Mouse (Mus musculus) cortical plate, adult 2 months (tissue): ENCODE measurements around the gene Mbd3l2.
"Not testable (repeated sequence)": the region's sequence is repeated elsewhere in the genome, so short reads cannot be mapped to it uniquely, and the experiment has no call there.

Source experiments
- CTCF ChIP-seq: fragments of 200-500 bp; IDR thresholded peaks from 2 replicates; pipeline ENCODE4 v1.5.1; 2011; ENCODE audit warnings: mild to moderate bottlenecking, control low read depth, low read length; ENCODE audit not compliant: insufficient read depth; ENCODE audit errors: extremely low read depth
- POLR2A ChIP-seq: fragments of 200-500 bp; IDR thresholded peaks from 2 replicates; pipeline ENCODE4 v1.6.1; 2011; ENCODE audit warnings: mild to moderate bottlenecking, low read length, control low read depth; ENCODE audit not compliant: insufficient read depth; ENCODE audit errors: extremely low read depth

DNA sequence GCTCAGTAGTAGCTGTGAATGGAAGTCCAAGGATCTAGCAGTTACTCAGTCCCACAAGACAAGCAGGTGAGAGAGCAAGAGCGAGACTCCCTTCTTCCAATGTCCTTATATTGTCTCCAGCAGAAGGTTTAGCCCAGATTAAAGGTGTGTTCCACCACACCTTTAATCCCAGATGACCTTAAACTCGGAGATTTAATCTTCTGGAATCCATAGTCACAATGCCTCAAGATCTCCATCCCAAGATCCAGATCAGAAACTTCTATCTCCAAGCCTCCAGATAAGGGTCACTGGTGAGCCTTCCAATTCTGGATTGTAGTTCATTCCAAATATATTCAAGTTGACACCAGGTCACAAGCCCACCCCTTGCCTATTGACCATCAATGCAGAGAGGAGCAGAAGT is 27.6 kb upstream of the Mbd3l2 start, which contains the start of gene Naalad2:
- TF ChIP-seq CTCF, POLR2A: not testable (repeated sequence)
